Mouse (Mus musculus): Measurements from ENCODE around the gene Slc28a3. TPM values are rescaled to one million over a fixed set of nuclear protein-coding genes. Genes with fewer than 3 reads are reported as not detected.

The Slc28a3 gene
- polyA plus RNA-seq, 1 experiment from 2014 or later: not detected

- H3K9me3 ChIP-seq (replicated peaks; ENCODE audit: low read length): no peaks in the 10 kb centered on the region
- H3K4me3 ChIP-seq (replicated peaks; ENCODE audit: low read depth, low read length): no peak overlapping the region
- H3K27me3 ChIP-seq (ENCODE audit: insufficient read depth, low read length): no peaks in the 10 kb centered on the region
- H3K4me2 ChIP-seq (ENCODE audit: low read length): no peak overlapping the region
- no peak overlapping the region for H3K9ac ChIP-seq (ENCODE audit: low read depth, low read length)
- 65% methylated on average over 2 of the region's 2 CpGs for WGBS
- DNase-seq (ENCODE audit: low spot score): no peak
- TF ChIP-seq CTCF (IDR thresholded peaks at IDR 0.05; ENCODE audit: low read depth): no peak
- no peaks in the 10 kb centered on the region for H3K4me1 ChIP-seq (replicated peaks; ENCODE audit: insufficient read depth, low read length)
- H3K36me3 ChIP-seq (ENCODE audit: insufficient read depth, low read length): no peaks in the 10 kb centered on the region
- ATAC-seq (replicated peaks; ENCODE audit: low FRiP score, low read depth): no peak
- no peak overlapping the region for H3K27ac ChIP-seq
Measured at GRCm38 (mm10) chr13:58536466-58537231, 74.0 kb downstream of the Slc28a3 start.

- TF ChIP-seq CTCF (IDR thresholded peaks at IDR 0.05; ENCODE audit: low read depth): no peak
- no peaks in the 10 kb centered on the region for H3K27me3 ChIP-seq (ENCODE audit: insufficient read depth, low read length)
- no peaks in the 10 kb centered on the region for H3K4me1 ChIP-seq (replicated peaks; ENCODE audit: insufficient read depth, low read length)
- 78% methylated on average over 2 of the region's 2 CpGs for WGBS
- no peak overlapping the region for H3K4me2 ChIP-seq (ENCODE audit: low read length)
- H3K36me3 ChIP-seq (ENCODE audit: insufficient read depth, low read length): no peaks in the 10 kb centered on the region
- no peaks in the 10 kb centered on the region for H3K9me3 ChIP-seq (replicated peaks; ENCODE audit: low read length)
- H3K4me3 ChIP-seq (replicated peaks; ENCODE audit: low read depth, low read length): no peak overlapping the region
- H3K9ac ChIP-seq (ENCODE audit: low read depth, low read length): no peak overlapping the region
- DNase-seq (ENCODE audit: low spot score) (no peak), ATAC-seq (replicated peaks; ENCODE audit: low FRiP score, low read depth) (no peak)
- no peak overlapping the region for H3K27ac ChIP-seq
Measured at GRCm38 (mm10) chr13:58535321-58535720, 75.4 kb downstream of the Slc28a3 start.

- Histone ChIP-seq H3K4me3 (replicated peaks; ENCODE audit: low read depth, low read length) (no peak overlapping the region), H3K27me3 (ENCODE audit: insufficient read depth, low read length) (no peaks in the 10 kb centered on the region), H3K36me3 (ENCODE audit: insufficient read depth, low read length) (no peaks in the 10 kb centered on the region), H3K27ac (no peak overlapping the region), H3K9me3 (replicated peaks; ENCODE audit: low read length) (no peaks in the 10 kb centered on the region), H3K4me2 (ENCODE audit: low read length) (no peak overlapping the region), H3K9ac (ENCODE audit: low read depth, low read length) (no peak overlapping the region), H3K4me1 (replicated peaks; ENCODE audit: insufficient read depth, low read length) (no peaks in the 10 kb centered on the region)
- no peak for TF ChIP-seq CTCF (IDR thresholded peaks at IDR 0.05; ENCODE audit: low read depth)
- DNase-seq (ENCODE audit: low spot score) (no peak), ATAC-seq (replicated peaks; ENCODE audit: low FRiP score, low read depth) (no peak)
- WGBS: 71% methylated on average over 3 of the region's 3 CpGs
Measured at GRCm38 (mm10) chr13:58534861-58535260, 75.8 kb downstream of the Slc28a3 start.

- Histone ChIP-seq H3K36me3 (ENCODE audit: insufficient read depth, low read length) (no peaks in the 10 kb centered on the region), H3K27me3 (ENCODE audit: insufficient read depth, low read length) (no peaks in the 10 kb centered on the region), H3K9ac (ENCODE audit: low read depth, low read length) (no peak overlapping the region), H3K27ac (no peak overlapping the region), H3K4me2 (ENCODE audit: low read length) (no peak overlapping the region), H3K4me3 (replicated peaks; ENCODE audit: low read depth, low read length) (no peak overlapping the region), H3K4me1 (replicated peaks; ENCODE audit: insufficient read depth, low read length) (no peaks in the 10 kb centered on the region), H3K9me3 (replicated peaks; ENCODE audit: low read length) (no peaks in the 10 kb centered on the region)
- TF ChIP-seq CTCF (IDR thresholded peaks at IDR 0.05; ENCODE audit: low read depth): no peak
- WGBS: 56% methylated on average over 7 of the region's 7 CpGs
- ATAC-seq (replicated peaks; ENCODE audit: low FRiP score, low read depth) (no peak), DNase-seq (ENCODE audit: low spot score) (peak; percentile 35)
Measured at GRCm38 (mm10) chr13:58534216-58534841, 76.3 kb downstream of the Slc28a3 start.

DNA sequence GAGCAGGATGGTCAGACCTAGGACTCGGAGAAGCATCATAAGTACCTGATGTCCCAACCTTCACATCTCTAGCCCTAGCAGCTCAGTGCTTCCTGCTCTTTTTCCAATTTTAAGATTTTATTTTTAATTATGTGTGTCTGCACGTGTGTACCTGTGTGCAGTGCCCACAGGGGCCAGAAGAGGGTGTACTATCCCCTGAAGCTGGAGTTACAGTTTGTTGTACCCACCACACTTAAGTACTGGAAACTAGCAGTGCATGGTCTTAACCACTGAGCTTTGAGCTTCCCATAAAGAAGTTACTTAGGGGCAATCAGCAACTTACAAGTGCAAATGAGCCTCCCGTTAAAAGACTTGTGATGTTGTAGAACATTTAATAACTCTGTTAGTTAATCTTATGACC is 86.1 kb downstream of the Slc28a3 start:
- no peaks in the 10 kb centered on the region for H3K27me3 ChIP-seq (ENCODE audit: insufficient read depth, low read length)
- no peak overlapping the region for H3K9ac ChIP-seq (ENCODE audit: low read depth, low read length)
- no peak overlapping the region for H3K4me3 ChIP-seq (replicated peaks; ENCODE audit: low read depth, low read length)
- H3K4me2 ChIP-seq (ENCODE audit: low read length): no peak overlapping the region
- no peaks in the 10 kb centered on the region for H3K36me3 ChIP-seq (ENCODE audit: insufficient read depth, low read length)
- ATAC-seq (replicated peaks; ENCODE audit: low FRiP score, low read depth) (no peak), DNase-seq (ENCODE audit: low spot score) (no peak)
- H3K27ac ChIP-seq: no peak overlapping the region
- no peaks in the 10 kb centered on the region for H3K9me3 ChIP-seq (replicated peaks; ENCODE audit: low read length)
- TF ChIP-seq CTCF (IDR thresholded peaks at IDR 0.05; ENCODE audit: low read depth): no peak
- WGBS: 92% methylated on average over 3 of the region's 3 CpGs
- no peaks in the 10 kb centered on the region for H3K4me1 ChIP-seq (replicated peaks; ENCODE audit: insufficient read depth, low read length)

DNA sequence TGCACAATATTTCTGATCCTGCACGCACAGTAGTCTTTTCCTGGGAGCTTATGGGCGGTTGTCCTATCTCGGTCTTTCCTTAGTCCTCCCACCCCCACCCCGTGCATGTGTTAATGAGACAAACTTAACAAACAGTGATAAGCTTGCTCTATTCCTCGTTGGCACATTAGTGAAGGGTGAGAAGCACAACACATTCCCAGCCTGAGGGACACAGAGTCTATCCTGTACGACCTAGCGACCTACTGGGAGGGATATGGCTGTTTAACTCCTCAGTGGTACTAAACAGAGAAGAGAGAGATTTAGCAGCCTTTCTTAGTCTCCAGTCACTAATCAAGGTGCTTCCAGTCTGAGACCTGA is 86.9 kb downstream of the Slc28a3 start:
- no peaks in the 10 kb centered on the region for H3K9me3 ChIP-seq (replicated peaks; ENCODE audit: low read length)
- H3K27me3 ChIP-seq (ENCODE audit: insufficient read depth, low read length): no peaks in the 10 kb centered on the region
- TF ChIP-seq CTCF (IDR thresholded peaks at IDR 0.05; ENCODE audit: low read depth): no peak
- DNase-seq (ENCODE audit: low spot score) (no peak), ATAC-seq (replicated peaks; ENCODE audit: low FRiP score, low read depth) (no peak)
- H3K36me3 ChIP-seq (ENCODE audit: insufficient read depth, low read length): no peaks in the 10 kb centered on the region
- 61% methylated on average over 7 of the region's 7 CpGs for WGBS
- no peak overlapping the region for H3K9ac ChIP-seq (ENCODE audit: low read depth, low read length)
- no peak overlapping the region for H3K4me2 ChIP-seq (ENCODE audit: low read length)
- no peak overlapping the region for H3K27ac ChIP-seq
- H3K4me3 ChIP-seq (replicated peaks; ENCODE audit: low read depth, low read length): no peak overlapping the region
- H3K4me1 ChIP-seq (replicated peaks; ENCODE audit: insufficient read depth, low read length): no peaks in the 10 kb centered on the region
